Mouse (Mus musculus) hindbrain, postnatal 0 days (tissue): ENCODE data around the gene Pparg. TPM values are rescaled to one million over a fixed set of nuclear protein-coding genes. Genes with fewer than 3 reads are reported as not detected.

ENCODE experiments used
- ATAC-seq: fragments of 200-750 bp; cut with Nextera tagmentation; 2 replicates; pipeline ENCODE4 v1.8.0; 2017; ENCODE audit warnings: mild to moderate bottlenecking, moderate TSS enrichment, moderate library complexity
- DNase-seq: peaks from one replicate; pipeline ENCODE4 v3.0.0-alpha.2; 2015; ENCODE audit warnings: low spot score
- H3K27ac ChIP-seq: fragments of 300-500 bp; sonication (generic); 2 replicates; pipeline ENCODE4 v1.5.1; 2014; ENCODE audit warnings: mild to moderate bottlenecking
- H3K27me3 ChIP-seq: fragments of 300-500 bp; sonication (generic); 2 replicates; pipeline ENCODE4 v1.6.1; 2014; ENCODE audit warnings: low read length, mixed read lengths; ENCODE audit not compliant: insufficient read depth
- H3K36me3 ChIP-seq: fragments of 300-500 bp; sonication (generic); 2 replicates; pipeline ENCODE4 v1.6.1; 2014; ENCODE audit warnings: low read length, mixed read lengths; ENCODE audit not compliant: insufficient read depth
- H3K4me1 ChIP-seq: fragments of 300-500 bp; sonication (generic); 2 replicates; pipeline ENCODE4 v1.6.1; 2014; ENCODE audit warnings: antibody characterized with exemption, low read length, mixed read lengths; ENCODE audit not compliant: insufficient read depth
- H3K4me2 ChIP-seq: fragments of 300-500 bp; sonication (generic); 2 replicates; pipeline ENCODE4 v1.6.1; 2014; ENCODE audit warnings: low read depth, mild to moderate bottlenecking, low read length, moderate library complexity, mixed read lengths
- H3K4me3 ChIP-seq: fragments of 300-500 bp; sonication (generic); 2 replicates; pipeline ENCODE4 v1.5.1; 2014; ENCODE audit warnings: low read length
- H3K9ac ChIP-seq: fragments of 300-500 bp; sonication (generic); replicated peaks from 2 replicates; pipeline ENCODE4 v1.6.1; 2014; ENCODE audit warnings: mild to moderate bottlenecking, low read length, moderate library complexity, mixed read lengths
- H3K9me3 ChIP-seq: fragments of 300-500 bp; sonication (generic); 2 replicates; pipeline ENCODE4 v1.6.1; 2016; ENCODE audit warnings: low read length, mixed read lengths
- CTCF ChIP-seq: IDR thresholded peaks from 2 replicates; pipeline ENCODE4 v1.5.1; 2016; ENCODE audit warnings: antibody characterized with exemption, control low read depth, low read depth
- WGBS: fragments of 180-500 bp; shearing (Covaris S2); extraction: QIAGEN DNeasy Blood & Tissue Kit; methylation state at CpG from one replicate; pipeline ENCODE4 v1.1.7; 2014; 5-methylcytosine and 5-hydroxymethylcytosine counted together
- polyA plus RNA-seq: library from polyadenylated mRNA; unstranded; fragments of >200 nt; fragmentation: Nextera tagmentation; extraction: Ambion mirVana; gene quantifications from 2 replicates; pipeline ENCODE4 v1.2.1, GENCODE M21; 2015
- total RNA-seq: library from RNA; depleted of rRNA; stranded (reverse); fragments of >200 nt; gene quantifications from 2 replicates; pipeline ENCODE4 v1.2.3, GENCODE M21; 2014

Gene Pparg
- total and polyA plus RNA-seq, 2 experiments from 2014 or later: 0.26 to 0.46 TPM

DNA sequence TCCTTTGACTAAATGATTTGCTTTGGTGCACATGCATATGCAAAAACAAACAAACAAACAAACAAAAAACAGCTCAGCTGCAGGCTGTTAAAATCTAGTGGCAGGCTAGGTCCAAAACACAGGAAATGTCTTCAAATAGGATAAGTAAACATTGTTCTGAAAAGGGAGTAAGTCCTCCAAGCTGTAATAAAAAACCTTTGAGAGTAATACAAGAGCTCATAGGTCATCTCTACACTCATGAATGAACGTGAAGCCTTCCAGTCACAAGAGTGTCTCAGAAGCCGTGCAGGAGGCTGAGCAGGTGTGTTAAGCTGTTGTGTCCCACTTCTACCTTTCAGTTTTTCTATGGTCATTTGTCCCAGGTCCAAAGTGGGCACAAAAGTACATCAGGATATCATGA lies 102.6 kb downstream of the Pparg start:
- H3K4me3 ChIP-seq: no peak overlapping the region
- H3K9me3 ChIP-seq: no peaks in the 10 kb centered on the region
- H3K9ac ChIP-seq: no peak overlapping the region
- no peak overlapping the region for H3K4me2 ChIP-seq
- H3K4me1 ChIP-seq: no peaks in the 10 kb centered on the region
- no peaks in the 10 kb centered on the region for H3K27me3 ChIP-seq
- no peak for TF ChIP-seq CTCF
- H3K36me3 ChIP-seq: no peaks in the 10 kb centered on the region
- 85% methylated on average over 2 of the region's 2 CpGs for WGBS
- no peak for DNase-seq
- H3K27ac ChIP-seq: no peak overlapping the region
- ATAC-seq: no peak

DNA sequence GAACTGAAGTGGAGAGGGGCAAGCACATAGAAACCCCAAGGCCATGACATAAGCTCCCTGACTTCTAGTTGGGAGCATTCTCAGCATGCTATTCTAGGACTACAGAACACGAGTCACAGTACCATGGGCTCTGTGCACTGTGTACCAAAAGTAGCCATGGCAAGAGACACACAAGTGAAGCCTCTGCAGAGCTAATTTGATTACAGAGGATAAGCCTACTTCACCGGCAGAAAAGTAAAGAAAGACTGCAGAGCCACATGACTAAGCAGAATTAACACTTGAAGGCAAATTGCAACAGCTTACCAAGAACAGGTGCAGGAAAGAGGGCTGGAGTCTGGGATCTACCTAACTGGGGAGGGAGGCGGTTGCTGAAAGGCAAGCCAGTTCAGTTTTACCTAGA lies 103.9 kb downstream of the Pparg start:
- no peak for TF ChIP-seq CTCF
- Histone ChIP-seq H3K4me1 (no peaks in the 10 kb centered on the region), H3K27me3 (no peaks in the 10 kb centered on the region), H3K4me3 (no peak overlapping the region), H3K9me3 (no peaks in the 10 kb centered on the region), H3K9ac (no peak overlapping the region), H3K4me2 (no peak overlapping the region), H3K27ac (no peak overlapping the region), H3K36me3 (no peaks in the 10 kb centered on the region)
- ATAC-seq (no peak), DNase-seq (no peak)
- 65% methylated on average over 3 of the region's 3 CpGs for WGBS

DNA sequence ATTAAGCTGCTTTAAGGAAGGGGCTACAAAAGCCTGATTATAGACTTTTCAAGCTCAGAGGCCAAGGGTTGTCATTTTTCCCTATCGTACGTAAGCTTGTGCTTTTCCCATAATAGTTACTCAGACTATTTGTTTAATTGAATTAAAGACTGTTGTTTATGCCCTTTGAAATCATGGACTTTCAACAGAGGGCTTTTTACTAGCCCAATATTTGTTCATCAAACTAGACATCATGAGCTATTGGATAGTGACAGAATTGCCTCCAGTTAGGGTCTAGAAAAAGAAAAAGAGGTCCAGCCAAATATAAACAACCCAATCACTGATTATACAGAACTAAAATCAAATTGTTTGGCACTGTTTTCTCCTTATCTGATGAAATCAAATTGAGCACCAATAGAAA lies 104.7 kb downstream of the Pparg start:
- Histone ChIP-seq H3K27me3 (no peaks in the 10 kb centered on the region), H3K9me3 (no peaks in the 10 kb centered on the region), H3K4me2 (no peak overlapping the region), H3K9ac (no peak overlapping the region), H3K27ac (no peak overlapping the region), H3K36me3 (no peaks in the 10 kb centered on the region), H3K4me3 (no peak overlapping the region), H3K4me1 (no peaks in the 10 kb centered on the region)
- no peak for DNase-seq
- 74% methylated on average over 2 of the region's 2 CpGs for WGBS
- no peak for ATAC-seq
- no peak for TF ChIP-seq CTCF

DNA sequence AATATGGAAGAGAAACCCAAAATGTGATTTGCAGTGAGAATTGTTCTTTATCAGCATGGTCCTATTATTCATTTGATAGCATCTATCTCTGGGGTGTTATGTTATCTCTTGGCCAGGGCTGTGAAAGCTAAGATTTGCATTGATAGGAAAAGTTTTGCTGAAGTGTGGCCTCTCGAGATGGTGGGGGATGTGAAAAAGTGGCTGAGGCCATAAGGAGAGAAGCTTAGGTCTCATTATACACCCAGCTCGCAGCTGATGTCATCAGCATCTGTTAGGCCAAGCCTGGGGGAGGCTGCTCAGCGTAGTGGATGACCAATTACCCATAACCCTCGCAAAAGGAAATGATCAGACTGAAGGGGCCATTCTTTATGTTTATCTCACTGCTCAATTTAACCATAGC lies 105.1 kb downstream of the Pparg start:
- DNase-seq (no peak), ATAC-seq (no peak)
- WGBS: 43% methylated on average over 4 of the region's 4 CpGs
- Histone ChIP-seq H3K4me2 (no peak overlapping the region), H3K9me3 (no peaks in the 10 kb centered on the region), H3K27me3 (no peaks in the 10 kb centered on the region), H3K4me1 (no peaks in the 10 kb centered on the region), H3K36me3 (no peaks in the 10 kb centered on the region), H3K9ac (no peak overlapping the region), H3K4me3 (no peak overlapping the region), H3K27ac (no peak overlapping the region)
- TF ChIP-seq CTCF: no peak

DNA sequence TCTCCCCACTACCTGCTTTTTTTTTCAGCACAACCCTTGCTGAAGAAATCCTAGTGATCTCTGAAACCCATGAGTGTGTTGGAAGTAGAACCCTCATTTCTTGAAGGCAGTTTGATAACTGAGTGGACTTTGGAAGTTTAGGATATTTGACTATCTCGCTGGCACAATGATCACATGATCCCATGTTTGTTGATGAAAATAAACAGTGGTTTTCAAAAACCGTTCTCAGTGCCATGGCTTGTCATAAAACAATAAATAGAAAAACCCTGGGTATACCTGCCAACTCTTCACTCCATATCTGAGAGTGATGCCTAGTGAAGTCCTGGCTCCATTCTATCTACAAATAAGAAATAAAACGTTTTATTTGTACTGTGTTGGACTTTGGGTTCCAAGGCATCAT lies 105.8 kb downstream of the Pparg start:
- H3K4me1 ChIP-seq: no peaks in the 10 kb centered on the region

DNA sequence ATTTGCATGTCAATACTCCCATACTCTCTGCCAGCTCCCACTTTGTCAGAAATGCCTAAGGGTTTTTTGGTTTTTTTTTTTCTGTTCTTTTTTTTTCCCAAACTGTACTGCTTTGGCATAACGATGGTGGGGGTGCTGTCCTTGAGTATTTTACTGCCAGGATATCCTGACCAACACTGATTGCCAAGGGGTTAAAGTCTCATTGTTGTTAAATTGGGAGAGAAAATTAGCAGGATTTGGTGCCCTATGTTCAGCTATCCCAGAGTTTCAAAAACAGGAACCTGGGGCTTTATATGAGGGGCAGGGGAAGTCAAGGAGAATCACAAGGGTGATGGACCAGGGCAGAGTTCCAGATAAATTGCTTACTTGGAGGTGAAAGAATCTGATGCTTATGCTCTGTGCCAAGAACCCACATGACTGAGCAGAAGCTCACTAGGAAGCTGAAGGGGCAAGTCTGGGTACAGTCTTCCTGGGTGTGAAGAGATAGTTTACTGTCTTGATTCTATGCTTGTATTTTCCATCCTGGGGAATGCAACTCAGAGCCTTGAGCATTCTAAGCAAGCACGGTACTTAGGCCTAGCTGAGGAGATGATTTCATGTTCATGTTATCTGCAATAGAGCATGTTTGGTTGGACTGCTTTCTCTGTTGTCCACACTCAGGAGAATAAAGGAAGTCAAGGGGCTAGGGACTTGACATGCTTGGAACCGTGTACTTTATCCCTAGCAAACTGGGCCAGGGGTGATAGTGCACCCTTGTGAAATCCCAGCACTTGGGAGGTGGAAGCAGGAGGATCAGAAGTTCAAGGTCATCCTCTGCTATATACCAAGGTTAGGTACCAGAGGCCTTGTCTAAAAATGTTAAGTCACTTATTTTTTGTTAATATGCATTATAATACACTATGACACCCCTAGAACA lies 109.2 kb downstream of the Pparg start:
- H3K27ac ChIP-seq: no peak overlapping the region
- no peak overlapping the region for H3K9ac ChIP-seq
- no peaks in the 10 kb centered on the region for H3K4me1 ChIP-seq
- H3K27me3 ChIP-seq: no peaks in the 10 kb centered on the region
- H3K36me3 ChIP-seq: no peaks in the 10 kb centered on the region
- 65% methylated on average over 3 of the region's 3 CpGs for WGBS
- DNase-seq: peak; percentile 30
- no peak overlapping the region for H3K4me3 ChIP-seq
- H3K9me3 ChIP-seq: no peaks in the 10 kb centered on the region
- no peak for TF ChIP-seq CTCF
- ATAC-seq: no peak
- H3K4me2 ChIP-seq: no peak overlapping the region

More for the DNA sequence above, 105.8 kb downstream of the Pparg start:
- Histone ChIP-seq H3K4me2 (no peak overlapping the region), H3K27ac (no peak overlapping the region), H3K9me3 (no peaks in the 10 kb centered on the region), H3K4me3 (no peak overlapping the region), H3K36me3 (no peaks in the 10 kb centered on the region), H3K27me3 (no peaks in the 10 kb centered on the region), H3K9ac (no peak overlapping the region)
- DNase-seq (no peak), ATAC-seq (no peak)
- WGBS: 65% methylated on average over 3 of the region's 3 CpGs
- TF ChIP-seq CTCF: no peak

DNA sequence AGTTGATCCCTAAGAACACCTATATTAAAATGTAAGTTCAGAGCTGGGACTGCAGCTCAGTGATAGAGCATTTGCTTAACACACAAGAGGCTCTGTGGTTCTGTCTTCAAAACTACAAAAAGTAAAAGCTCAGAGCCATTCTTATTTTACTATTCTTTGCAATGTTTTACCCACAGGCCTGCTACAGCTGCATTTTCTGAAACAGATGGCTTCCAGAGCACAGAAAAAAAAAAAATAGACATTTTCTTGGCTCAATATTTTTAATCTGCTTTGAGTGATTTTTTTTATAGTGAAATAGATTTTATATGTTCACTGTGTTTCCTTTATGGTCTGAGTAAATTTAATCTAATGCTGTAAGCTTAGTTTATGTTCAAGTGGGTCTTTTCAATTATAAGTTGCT lies 111.2 kb downstream of the Pparg start:
- no peak overlapping the region for H3K9ac ChIP-seq
- no peaks in the 10 kb centered on the region for H3K4me1 ChIP-seq
- no peaks in the 10 kb centered on the region for H3K36me3 ChIP-seq
- no peak overlapping the region for H3K4me2 ChIP-seq
- H3K27ac ChIP-seq: no peak overlapping the region
- no peak for DNase-seq
- no peak overlapping the region for H3K4me3 ChIP-seq
- TF ChIP-seq CTCF: no peak
- ATAC-seq: no peak
- H3K27me3 ChIP-seq: no peaks in the 10 kb centered on the region
- H3K9me3 ChIP-seq: no peaks in the 10 kb centered on the region
